Mouse (Mus musculus): ENCODE results near the gene Rexo4.

Rexo4 gene

GRCm38 (mm10) chr2:26909387-26909784 is 54.8 kb downstream of the Rexo4 start:
- no peak for DNase-seq

GRCm38 (mm10) chr2:26908710-26909386 is 55.3 kb downstream of the Rexo4 start:
- no peak for DNase-seq

GRCm38 (mm10) chr2:26907109-26907508 is 57.1 kb downstream of the Rexo4 start:
- peak in 1 of 2 experiments; percentile 44 for DNase-seq

- DNase-seq, result no peak
These were observed 57.8 kb downstream of the Rexo4 start for GRCm38 (mm10) chr2:26906431-26906830.

- no peak for DNase-seq
These were observed 58.2 kb downstream of the Rexo4 start for GRCm38 (mm10) chr2:26905936-26906335.
